Mouse (Mus musculus) frontal cortex, postnatal 25 days (tissue): ENCODE results near the gene Cadm2.

Experiments used
- DNase-seq, 2 experiments: peaks; one replicate each; pipeline ENCODE4 v3.0.0; 2022; ENCODE audit warnings: low spot score in 2 of 2

The Cadm2 gene

DNA sequence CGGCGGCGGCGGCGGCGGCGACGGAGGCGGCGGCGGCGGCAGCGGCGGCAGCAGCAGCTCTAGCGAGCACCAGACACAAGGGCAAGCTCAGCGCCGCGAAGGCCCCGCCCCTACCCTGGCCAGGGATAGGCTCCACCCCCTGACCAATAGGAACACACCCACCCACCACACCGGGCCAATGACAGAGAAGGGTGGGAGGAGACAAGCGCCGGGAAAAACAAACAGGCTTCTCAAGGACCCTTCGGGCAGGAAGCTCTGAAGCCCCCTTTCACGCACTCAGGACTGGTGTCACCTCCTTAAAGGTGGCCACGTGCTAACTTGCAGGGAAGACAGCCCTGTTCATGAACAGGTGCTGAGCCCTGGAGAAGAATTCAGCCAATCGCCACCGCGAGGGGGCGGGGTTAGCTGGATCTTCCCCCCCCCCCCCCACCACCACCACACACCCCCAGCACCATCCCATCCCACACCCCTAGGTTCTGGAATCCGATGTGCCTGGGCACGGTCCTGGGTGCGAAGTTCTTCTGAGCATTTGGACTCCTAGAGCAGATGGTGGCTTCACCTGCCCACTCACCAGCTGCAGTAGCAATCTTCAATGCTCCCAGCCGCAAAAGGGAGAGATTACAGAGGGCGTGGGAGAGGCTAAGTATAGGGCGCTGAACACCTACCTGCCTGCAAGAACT, at the start of gene Cadm2:
Cadm2 (minus strand) TSS at position 83 of the 680 bp plus-strand sequence.
- DNase-seq = peak; percentile 82 to 86

DNA sequence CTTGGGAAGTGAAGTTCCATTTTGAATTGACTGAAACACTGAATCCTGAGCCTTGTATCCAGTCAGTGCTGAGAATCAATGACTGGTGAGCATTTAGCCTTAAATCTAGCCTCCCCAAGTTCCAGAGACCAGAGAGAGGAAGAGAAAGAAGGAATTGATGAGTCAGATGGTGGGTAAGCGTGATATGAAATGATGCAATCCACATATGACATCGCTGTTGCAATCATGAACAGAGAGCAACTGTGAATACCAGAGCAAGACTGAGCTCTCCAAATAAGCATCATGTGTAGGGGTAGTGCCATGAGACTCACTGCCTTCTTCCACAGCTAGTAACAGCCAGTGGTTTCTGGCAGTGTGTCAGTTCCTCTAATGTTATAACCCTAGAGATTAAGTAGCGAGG, 26.2 kb upstream of the Cadm2 start:
- no peak for DNase-seq

DNA sequence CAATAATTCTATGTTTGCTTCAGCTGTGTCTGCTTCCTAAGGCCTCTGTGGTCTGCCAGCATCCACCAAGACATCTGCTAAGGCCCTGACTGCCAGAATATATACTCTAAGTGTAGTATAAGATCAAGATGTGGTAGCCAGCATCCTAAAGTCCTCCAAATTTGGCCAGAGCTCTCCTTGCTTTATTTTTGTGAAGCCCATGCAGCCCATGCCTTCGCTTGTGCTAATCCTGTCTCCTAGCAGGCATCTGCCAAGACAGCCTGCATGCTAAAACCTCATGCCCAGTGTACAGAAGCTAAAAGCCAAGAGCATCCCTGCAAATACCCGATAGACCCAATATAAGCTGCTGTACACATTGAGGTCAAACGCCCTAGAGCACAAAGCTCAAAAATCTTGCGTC, 22.9 kb upstream of the Cadm2 start:
- DNase-seq = no peak

GRCm38 (mm10) chr16:67619906-67620781, 564 bp downstream of the Cadm2 start:
- DNase-seq = peak; percentile 59 to 66

DNA sequence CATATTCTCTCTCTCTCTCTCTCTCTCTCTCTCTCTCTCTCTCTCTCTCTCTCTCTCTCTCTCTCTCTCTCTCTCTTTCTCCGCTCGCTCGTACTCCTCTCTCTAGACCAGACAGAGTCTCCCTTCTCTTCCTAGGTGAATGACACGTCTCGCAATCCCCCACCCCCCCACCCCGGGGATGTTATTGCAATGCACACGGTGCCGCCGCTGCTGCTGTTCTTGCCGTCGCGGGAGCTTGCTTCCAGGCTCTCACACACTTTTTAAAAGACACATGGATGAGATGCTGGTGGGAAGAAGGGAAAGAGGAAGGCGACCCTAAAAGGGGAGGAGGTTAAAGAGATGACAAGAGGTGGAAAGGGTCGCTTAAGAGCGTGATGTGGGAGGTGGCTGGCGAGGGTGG, 1.3 kb downstream of the Cadm2 start:
- no peak for DNase-seq

- DNase-seq = no peak
Measured at GRCm38 (mm10) chr16:67618817-67619216, 1.9 kb downstream of the Cadm2 start.

DNA sequence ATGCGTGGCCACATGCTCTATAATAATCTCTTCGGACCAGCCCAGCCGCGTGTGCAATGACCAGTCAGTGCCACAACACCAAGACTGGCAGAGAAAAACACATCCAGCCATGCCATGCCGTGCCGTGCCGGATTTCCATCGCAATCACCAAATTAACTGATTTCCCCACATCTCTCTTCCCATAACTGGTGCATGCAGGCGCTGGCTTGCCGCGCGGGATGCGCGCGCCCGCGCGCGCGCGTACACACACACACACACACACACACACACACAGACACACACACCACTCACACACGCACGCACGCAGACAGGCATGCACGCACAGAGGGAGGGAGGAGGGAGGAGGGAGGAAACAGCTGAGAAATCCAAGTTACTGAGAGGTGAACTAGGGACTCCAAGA, 2.9 kb downstream of the Cadm2 start:
- peak; percentile 48 to 50 for DNase-seq

DNA sequence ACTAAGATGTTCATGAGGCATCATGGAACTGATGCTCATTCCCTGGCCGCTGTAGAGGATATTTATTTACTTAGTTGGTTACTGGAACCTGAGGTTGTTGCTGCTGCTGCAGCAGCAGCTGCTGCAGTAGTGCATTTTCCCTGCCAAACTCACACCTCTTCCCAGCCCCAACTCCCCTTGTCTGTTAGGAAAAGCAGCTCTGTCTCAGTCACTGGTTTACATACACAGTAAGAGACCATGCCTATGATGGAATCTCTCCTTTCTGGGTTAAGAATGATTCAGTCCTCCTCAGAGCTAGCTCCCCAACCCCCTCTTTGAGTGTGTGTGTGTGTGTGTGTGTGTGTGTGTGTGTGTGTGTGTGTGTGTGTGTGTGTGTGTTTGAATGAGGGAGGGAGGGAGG, 3.5 kb downstream of the Cadm2 start:
- no peak for DNase-seq

DNA sequence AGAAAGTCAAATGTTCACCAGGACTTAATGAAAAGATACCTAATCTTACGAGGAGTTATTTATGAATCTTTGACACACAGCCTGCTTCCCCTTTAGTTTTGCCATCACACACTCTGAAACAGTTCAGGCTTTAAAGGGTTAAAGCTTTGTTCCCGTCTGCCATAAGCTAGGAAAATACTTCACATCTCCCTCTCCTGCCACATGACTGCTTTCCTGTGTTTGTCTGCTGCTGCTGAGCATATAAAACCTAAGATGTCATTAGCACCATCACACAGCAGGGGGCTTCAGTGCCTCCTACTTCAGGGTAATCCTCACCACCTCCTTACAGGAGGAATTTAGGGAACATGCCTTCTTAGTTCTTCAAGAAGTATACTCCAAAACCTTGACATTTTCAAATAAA, 6.8 kb downstream of the Cadm2 start:
- no peak for DNase-seq

DNA sequence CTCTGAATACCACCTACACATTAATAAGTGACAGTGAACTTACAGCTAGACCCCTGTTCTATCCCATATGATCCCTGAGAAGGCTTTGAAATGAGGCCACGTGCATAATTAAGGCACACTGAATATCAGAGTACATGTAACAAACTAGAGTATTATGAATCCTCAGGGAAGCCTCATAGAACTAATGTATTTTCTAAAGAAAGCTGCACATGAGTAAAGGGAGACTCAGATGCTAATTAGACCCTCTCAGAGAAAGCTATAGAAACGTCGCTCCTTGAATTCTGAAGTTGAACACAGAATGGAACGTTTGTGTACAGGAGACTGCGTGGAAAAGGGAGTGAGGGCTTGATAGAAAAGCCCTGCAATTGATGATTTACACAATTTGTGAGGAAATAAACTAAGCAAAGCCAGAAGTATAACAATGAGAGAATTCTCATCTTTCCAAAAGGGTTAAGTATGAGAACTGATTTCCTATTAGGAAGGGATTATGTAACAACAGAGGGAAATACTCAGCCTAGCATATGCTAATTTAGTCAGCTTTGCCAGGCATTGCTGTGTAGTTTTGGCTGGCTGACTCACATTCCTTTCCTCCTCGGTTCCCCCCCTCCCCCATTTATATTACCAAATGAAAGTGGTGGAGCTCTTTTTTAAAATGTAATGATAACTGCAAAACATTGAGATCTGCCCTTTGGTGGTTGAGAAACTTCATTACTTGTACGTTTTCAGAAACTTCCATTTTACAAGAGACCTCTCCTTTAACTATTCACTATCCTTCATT, 9.6 kb downstream of the Cadm2 start:
- no peak for DNase-seq

- no peak for DNase-seq
Measured at GRCm38 (mm10) chr16:67609116-67609515, 11.6 kb downstream of the Cadm2 start.

DNA sequence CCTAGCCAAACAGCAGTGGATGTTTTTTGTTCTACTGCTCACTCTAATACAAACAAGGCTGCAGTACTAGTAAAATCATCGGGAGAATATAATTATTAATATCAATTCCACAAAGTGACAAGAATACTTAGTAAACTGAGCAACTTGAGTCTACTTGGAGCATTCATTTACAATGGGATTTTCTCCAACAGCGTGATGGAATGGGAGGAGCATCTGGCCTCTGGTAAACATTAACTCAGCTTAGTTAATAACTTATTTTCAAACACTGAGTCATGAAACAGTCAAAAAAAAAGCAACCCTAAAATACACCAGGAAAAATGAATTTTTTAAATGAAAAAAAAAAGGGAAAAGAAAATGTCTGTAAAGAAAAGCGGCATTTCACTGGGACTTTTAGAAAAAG, 12.2 kb downstream of the Cadm2 start:
- DNase-seq = no peak

GRCm38 (mm10) chr16:67605661-67606060, 15.0 kb downstream of the Cadm2 start:
- DNase-seq = no peak

DNA sequence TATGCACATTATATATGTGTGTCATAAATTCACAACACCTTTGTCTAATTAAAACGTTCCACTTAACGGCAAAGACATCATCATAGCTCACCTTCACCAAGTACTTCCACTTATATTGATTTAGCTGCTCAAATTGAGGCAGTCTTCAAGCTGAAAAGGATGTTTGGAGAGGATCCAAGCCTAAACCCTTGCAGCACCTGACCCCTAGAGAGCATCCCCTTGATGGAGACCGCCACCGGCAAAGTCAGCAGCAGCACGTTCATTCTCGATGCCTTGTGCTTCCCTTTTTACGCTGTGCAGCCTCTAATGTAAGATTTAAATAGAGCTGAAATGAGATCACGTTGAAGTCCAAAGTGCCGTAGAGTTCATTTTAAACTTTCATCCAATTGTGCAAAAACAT, 20.7 kb downstream of the Cadm2 start:
- DNase-seq = no peak

DNA sequence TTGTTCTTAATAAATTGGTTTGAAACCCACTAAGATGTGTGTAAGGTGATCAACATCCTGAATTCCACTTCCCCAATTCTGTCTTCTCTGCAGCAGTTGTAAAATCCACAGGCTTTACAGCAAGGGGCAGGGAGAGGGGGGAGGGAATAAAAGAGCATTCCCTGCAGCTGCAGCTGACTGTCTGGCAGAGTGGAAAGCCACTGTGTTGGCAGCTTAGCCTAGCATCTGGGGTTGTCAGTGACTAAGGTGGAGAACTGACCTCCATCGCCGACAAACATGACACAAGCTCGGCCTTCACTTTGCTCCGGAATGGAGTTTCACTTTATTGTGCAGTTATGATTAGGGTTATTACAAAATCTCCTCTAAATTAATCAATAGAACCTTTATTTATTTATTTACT, 21.9 kb downstream of the Cadm2 start:
- DNase-seq = no peak

DNA sequence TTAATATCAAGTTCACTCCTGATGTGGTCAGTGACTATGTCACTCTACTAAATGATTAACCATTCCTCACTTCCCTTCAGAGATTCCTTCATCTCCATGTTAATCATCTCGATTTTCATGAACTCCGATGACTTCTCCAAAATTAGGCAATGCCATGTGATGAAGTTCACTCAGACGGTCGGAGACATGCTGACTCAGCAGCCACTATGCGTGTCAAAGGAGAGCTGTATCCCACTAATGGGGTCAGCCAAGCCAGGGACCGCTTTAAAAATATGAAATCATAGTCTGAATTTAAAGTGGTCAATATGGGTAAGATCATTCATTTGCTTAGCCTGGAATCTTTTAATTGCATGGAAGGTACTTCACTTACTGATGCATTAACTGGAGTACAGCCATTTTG, 29.7 kb downstream of the Cadm2 start:
- DNase-seq = no peak

- DNase-seq = no peak
Measured at GRCm38 (mm10) chr16:67578842-67579517, 41.7 kb downstream of the Cadm2 start.

- DNase-seq = no peak
Measured at GRCm38 (mm10) chr16:67575557-67575956, 45.2 kb downstream of the Cadm2 start.

GRCm38 (mm10) chr16:67526992-67527391, 93.7 kb downstream of the Cadm2 start:
- DNase-seq = no peak

DNA sequence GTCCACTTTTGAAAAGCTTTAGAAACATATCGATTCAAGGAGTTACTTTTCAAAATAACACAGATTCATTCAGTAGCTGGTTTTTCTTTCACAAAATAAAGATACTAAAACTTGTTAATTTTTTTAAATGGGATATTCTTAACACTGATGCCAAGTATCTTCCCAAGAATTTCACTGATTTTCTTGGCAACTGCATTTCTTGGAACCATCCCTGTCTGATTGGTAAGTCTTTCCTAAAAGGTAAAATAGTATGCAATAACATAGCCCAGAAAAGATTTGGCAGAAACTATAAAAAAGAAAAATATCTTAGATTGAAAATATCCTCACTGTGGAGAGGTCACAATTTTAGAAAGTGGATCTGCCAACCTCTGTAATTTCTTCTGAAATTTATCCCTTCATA, 95.8 kb downstream of the Cadm2 start:
- no peak for DNase-seq

- no peak for DNase-seq
Measured at GRCm38 (mm10) chr16:67518311-67518710, 102.4 kb downstream of the Cadm2 start.

DNA sequence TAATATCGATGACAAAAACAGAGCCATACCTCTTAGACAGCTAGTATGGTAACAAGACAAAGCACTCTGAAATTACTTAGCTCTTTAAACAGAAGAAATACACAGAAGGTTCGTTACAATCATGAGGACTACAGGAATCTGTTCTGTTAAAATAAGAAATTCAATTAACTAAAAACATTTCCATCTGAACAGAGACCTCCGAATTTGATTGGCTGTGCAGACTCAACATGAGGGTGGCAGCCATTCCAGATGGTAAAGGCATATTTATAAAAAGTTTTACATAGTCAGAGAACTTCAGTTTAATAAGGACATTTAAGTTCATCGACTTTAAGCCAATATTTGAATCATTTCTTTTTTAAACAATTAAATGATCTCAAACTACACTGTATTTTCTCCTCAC, 105.2 kb downstream of the Cadm2 start:
- DNase-seq = no peak
